Mouse (Mus musculus) c-Kit-positive CD71-positive TER-119-positive erythroid progenitor cells, embryonic 14.5 days (primary cell): Measurements from ENCODE around the gene Exoc3l2.
A peak's percentile ranks its signal among the peaks of the same experiment; 100 is the strongest.

Source experiments
- DNase-seq: peaks from one replicate; pipeline ENCODE4 v3.0.0-alpha.2; 2013; ENCODE audit warnings: low spot score

Exoc3l2 gene

GRCm38 (mm10) chr7:19462884-19463381 lies at the start of gene Exoc3l2:
Exoc3l2 (plus strand) TSS chr7:19463331.
- DNase-seq: no peak

DNA sequence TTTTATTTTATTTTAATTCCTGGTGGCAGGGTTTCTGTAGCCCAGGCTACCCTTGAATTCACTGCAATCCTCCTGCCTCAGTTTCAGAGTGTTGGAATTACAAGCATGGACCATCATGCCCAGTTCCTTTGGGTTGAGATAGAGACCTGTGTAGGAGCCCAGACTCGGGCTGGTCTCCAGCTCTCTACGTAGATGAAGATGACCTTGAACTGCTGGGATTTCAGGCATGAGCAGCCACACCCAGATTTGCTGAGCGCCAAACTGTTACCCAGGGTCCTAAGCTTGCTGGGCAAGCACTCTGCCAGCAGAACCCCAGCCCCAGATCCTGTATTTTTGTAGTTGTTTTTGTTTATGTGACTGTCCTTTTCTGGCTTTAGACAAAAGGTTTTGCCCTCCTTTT lies 49.6 kb upstream of the Exoc3l2 start:
- no peak for DNase-seq

DNA sequence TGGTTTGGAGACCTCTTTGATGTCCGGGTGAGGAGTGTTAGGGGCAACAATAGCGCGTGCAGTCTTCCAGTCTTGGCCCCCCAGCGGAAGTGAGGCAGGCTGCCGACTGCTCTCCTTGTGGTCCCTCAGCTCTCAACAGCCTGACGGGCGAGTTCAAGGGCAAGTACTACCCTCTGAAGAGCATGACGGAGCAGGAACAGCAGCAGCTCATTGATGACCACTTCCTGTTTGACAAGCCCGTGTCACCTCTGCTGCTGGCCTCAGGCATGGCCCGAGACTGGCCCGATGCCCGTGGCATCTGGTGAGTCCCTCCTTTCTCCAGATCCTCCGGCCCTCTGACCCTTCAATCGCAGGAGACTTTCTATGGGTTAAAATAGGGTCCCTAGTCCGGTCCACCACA lies 46.5 kb upstream of the Exoc3l2 start:
- no peak for DNase-seq

- DNase-seq: no peak
Observed at GRCm38 (mm10) chr7:19420121-19420520, 43.0 kb upstream of the Exoc3l2 start.

GRCm38 (mm10) chr7:19420821-19421636 lies 42.1 kb upstream of the Exoc3l2 start:
- peak; percentile 82 for DNase-seq

DNA sequence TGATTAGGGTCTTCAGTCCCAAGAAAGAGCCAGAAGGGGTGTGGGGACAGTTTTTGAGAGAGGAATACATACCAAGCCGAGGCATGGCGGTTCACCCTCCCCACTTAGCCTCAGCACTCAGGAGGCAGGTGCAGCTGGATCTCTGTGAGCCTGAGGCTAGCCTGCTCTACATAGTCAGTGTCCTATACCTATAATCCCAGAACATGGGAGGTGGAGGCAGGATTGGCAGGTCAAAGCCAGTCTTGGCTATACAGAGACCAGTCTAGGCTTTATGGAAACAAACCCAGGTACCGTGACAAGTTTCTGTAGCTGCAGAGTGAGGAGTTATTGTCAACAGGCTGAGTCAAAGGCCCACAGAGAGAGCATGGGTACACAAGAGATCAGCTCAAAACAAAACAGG lies 40.0 kb upstream of the Exoc3l2 start:
- no peak for DNase-seq

DNA sequence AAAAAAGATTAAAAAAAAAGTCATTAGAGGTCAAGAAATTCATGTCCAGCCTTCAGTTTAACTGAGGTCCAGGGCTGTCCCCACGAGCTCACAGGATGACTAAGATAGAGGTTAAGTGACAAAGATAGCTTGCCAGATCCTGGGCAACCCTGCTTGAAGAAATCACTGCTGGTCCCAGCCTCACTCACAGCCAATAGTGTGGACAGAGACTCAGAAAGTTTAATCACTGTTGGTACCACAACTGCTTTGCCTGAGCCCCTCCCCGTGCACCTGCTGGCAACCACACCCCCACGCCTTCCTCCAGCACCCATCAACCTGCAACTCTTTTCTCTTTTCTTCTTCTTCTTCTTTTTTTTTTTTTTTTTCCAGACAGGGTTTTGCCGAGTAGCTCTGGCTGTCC lies 39.1 kb upstream of the Exoc3l2 start:
- no peak for DNase-seq

DNA sequence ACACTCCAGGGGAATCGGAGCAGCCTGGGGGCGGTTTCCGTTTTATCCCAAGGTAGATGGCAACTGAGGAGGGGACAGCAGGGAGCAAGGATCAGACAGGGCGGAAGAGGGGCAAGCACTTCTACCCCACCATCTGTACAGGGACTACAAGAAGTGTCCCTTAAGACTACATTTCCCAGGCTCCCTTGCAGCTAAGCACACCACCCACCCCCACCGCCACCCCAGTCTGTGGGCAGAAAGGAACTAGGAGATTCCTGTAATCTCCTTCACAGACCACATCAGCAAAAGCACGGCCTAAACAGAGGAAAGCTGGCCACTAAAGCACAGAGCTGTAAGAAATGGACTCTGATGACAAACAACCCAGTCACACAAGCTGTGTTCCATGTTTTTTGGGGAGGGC lies 36.8 kb upstream of the Exoc3l2 start:
- no peak for DNase-seq

DNA sequence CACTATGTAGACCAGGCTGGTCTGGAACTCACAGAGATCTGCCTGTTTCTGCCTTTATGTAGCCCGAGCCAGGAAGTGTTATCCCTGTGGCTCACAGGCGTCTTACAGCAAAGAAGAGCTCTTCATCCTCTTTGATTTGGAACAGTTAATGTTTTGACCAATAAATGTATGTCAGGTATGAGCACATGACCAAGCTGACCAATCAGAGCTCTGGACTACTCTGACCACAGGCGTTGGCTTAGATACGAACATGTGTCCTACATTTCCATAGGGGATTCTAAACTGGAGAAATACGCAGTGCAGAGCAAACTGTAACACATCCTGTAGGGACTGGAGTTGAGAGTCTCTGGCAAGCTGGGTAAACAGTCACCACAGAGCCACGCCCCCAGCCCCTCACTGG lies 36.2 kb upstream of the Exoc3l2 start:
- DNase-seq: no peak

- no peak for DNase-seq
Observed at GRCm38 (mm10) chr7:19427999-19428650, 35.0 kb upstream of the Exoc3l2 start.

- DNase-seq: no peak
Observed at GRCm38 (mm10) chr7:19429726-19430125, 33.4 kb upstream of the Exoc3l2 start.

- DNase-seq: no peak
Observed at GRCm38 (mm10) chr7:19430402-19430801, 32.7 kb upstream of the Exoc3l2 start.

DNA sequence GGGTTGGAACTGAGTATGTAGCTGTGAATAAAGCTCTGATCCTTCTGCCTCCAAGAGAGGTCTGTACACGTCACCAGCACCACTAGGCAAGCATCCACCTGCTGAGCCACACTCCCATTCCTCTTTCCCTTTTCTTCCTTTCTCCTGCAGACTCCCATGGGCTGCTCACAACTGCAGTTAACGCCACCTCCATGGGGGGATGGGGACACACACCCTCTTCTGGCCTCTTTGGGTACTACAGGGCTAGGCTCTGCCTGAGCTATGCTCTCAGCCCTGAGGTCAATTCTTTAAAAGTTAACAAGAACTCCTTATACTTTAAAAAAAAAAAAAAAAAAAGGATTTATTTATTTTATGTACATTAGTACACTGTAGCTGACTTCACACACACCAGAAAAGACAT lies 30.7 kb upstream of the Exoc3l2 start:
- DNase-seq: no peak

GRCm38 (mm10) chr7:19436276-19436675 lies 26.9 kb upstream of the Exoc3l2 start:
- DNase-seq: no peak

DNA sequence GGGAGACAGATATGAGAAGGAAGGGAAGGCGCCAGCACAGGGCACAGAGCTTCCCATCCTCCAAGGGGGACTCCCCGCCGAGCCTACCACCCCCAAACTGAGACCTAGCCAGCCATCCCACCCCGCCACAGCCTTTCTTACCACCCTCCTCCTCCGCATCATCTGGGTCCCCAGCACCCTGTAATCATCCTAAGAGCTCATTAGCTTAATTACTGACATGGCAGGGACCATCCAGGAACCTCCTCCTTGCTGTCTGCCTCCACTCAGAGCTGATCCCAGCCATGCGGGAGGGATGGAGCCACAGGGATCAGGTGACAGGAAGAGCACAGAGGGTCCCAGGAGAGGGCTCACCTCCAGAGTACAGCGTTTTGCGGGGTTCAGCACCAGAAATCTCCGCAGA lies 26.1 kb upstream of the Exoc3l2 start:
- DNase-seq: no peak

- no peak for DNase-seq
Observed at GRCm38 (mm10) chr7:19441448-19442091, 21.6 kb upstream of the Exoc3l2 start.

GRCm38 (mm10) chr7:19443344-19443743 lies 19.8 kb upstream of the Exoc3l2 start:
- DNase-seq: peak; percentile 76

DNA sequence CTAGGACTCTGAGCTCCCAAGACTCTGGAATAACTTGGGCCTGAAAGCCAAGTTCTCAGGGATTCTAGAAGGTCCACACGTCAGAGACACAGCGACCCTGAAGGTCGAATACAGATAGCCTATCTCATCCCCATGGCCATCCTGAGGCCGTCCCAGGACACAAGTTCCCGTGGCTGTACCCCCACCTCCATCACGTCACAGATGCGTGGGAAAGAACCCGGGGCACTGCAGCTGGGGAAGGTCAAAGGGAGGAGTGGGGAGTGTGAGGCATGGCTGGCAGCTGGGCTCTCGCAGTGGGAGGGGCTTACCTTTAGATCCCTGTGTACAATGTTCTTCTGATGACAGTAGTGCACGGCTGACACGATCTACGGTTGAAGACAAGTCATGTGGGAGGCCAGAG lies 18.3 kb upstream of the Exoc3l2 start:
- DNase-seq: no peak

DNA sequence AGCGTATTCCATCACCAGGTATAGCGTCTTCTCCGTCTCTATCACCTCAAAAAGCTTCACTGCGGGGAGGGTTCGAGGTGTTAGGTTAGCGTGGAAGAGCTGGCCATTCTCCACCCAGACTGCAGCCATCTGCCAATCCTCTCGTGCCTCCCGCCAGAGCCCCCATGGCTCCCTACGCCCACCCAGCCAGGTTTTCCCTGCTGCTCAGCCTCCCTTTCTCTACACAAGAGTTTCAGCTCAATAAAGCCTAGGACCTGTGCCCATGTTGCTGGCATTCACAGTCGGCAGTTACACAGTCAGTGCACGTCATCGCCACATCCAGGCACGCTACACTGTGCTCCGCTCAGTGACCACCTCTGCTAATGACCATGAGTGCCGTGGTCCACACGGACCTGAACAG lies 15.4 kb upstream of the Exoc3l2 start:
- DNase-seq: no peak

DNA sequence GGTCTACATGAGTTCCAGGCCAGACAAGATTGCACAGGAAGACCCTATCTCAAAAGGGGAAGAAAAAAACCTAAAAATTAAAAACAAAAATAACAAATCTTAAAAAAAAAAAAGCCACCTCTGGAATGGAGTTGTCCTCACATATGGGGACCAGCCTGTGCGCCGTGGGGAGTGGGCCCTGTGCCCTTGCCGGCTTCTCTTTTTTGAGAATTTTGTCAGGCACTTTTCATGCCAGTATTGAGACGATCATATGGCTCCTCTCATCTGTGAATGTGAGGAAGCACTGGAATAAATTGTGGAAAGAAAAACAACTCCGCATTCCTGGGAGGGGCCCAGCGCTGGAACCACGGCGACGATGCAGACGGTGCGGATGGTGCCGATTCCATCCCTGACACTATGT lies 14.0 kb upstream of the Exoc3l2 start:
- no peak for DNase-seq

DNA sequence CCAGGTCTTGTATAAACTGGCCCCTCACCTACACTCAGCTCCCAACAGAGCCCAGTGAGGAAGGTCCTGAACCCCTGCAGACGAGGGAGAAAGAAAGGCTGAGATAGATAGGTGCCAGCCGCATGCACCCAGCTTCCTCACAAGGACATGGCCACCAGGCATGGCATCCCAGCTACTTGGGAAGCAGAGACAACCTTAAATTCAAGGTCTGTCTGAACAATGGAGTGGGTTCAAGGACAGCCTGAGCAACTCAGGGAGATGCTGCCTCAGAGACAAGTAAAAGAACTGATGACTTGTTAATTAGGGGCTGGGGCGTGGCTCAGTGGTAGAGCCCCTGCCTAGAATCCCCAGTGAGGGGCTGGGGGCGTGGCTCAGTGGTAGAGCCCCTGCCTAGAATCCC lies 7.9 kb upstream of the Exoc3l2 start:
- DNase-seq: no peak

- DNase-seq: no peak
Observed at GRCm38 (mm10) chr7:19455819-19456495, 7.2 kb upstream of the Exoc3l2 start.
